Mouse (Mus musculus) embryonic facial prominence, embryonic 13.5 days (tissue): ENCODE data around the gene Ifne. TPM values are rescaled to one million over a fixed set of nuclear protein-coding genes. Genes with fewer than 3 reads are reported as not detected.

Source experiments
- microRNA counts: library from miRNA; unstranded; fragments of <30 nt; microRNA quantifications from one replicate; lab custom pipeline; 2016
- microRNA-seq: library from miRNA; unstranded; fragments of <30 nt; microRNA quantifications from one replicate; pipeline ENCODE4, GENCODE M21; 2016
- polyA plus RNA-seq: library from polyadenylated mRNA; unstranded; fragments of >200 nt; fragmentation: Nextera tagmentation; extraction: Ambion mirVana; gene quantifications from 2 replicates; pipeline ENCODE4 v1.2.1, GENCODE M21; 2015

Ifne gene
- polyA plus RNA-seq, 1 experiment from 2014 or later, result not detected

MicroRNA genes within 50 kb of the gene (microRNA counts, 519-probe panel; counts per million panel counts)
- microRNA mmu-miR-31 (lab: Ali Mortazavi, UCI), result 2,150 counts per million, percentile 54 among the panel's probes with 10 or more counts

Small RNA genes within 50 kb of the gene (microRNA-seq; reads per million reads assigned to microRNA genes)
- 284 reads per million, percentile 66 among the genes with 10 or more reads in this experiment for gene Mir31

Other genes with a start within 250 kb of the Ifne start
- gene C87499, start 245.8 kb downstream of the Ifne start, polyA plus RNA-seq, result not detected in 2 replicates
- not detected in 2 replicates for gene Ifna13, start 235.7 kb downstream of the Ifne start, polyA plus RNA-seq
- gene Ifna16, start 203.3 kb downstream of the Ifne start, polyA plus RNA-seq, result not detected in 2 replicates
- gene Ifna2, start 196.3 kb downstream of the Ifne start, polyA plus RNA-seq, result not detected in 2 replicates
- not detected in 2 replicates for gene Ifnab, start 188.8 kb downstream of the Ifne start, polyA plus RNA-seq
- 0.84 and 1.0 TPM in 2 replicates for gene Gm26566, start 158.4 kb downstream of the Ifne start, polyA plus RNA-seq
- gene Klhl9, start 157.7 kb downstream of the Ifne start, polyA plus RNA-seq, result 111 and 122 TPM in 2 replicates
- not detected in 2 replicates for gene Gm13271, start 125.3 kb downstream of the Ifne start, polyA plus RNA-seq
- gene Gm13283, start 120.1 kb downstream of the Ifne start, polyA plus RNA-seq, result 0.22 and 0.63 TPM in 2 replicates
- 0.46 and 0.70 TPM in 2 replicates for gene Gm13290, start 106.4 kb downstream of the Ifne start, polyA plus RNA-seq
- not detected in 2 replicates for gene Gm13289, start 103.3 kb downstream of the Ifne start, polyA plus RNA-seq
- gene Gm13272, start 100.4 kb downstream of the Ifne start, polyA plus RNA-seq, result not detected in 2 replicates
- not detected in 2 replicates for gene Ifnz, start 98.1 kb downstream of the Ifne start, polyA plus RNA-seq
- not detected in 2 replicates for gene Gm13276, start 94.5 kb downstream of the Ifne start, polyA plus RNA-seq
- gene Gm13277, start 91.6 kb downstream of the Ifne start, polyA plus RNA-seq, result not detected in 2 replicates
- not detected in 2 replicates for gene Gm13278, start 88.7 kb downstream of the Ifne start, polyA plus RNA-seq
- not detected in 2 replicates for gene Gm13275, start 85.7 kb downstream of the Ifne start, polyA plus RNA-seq
- not detected in 2 replicates for gene Gm13279, start 82.8 kb downstream of the Ifne start, polyA plus RNA-seq
- 0.58 and 1.4 TPM in 2 replicates for gene Gm13285, start 80.5 kb downstream of the Ifne start, polyA plus RNA-seq
- not detected in 2 replicates for gene Gm13287, start 76.9 kb downstream of the Ifne start, polyA plus RNA-seq
- gene Gm13288, start 74.7 kb downstream of the Ifne start, polyA plus RNA-seq, result 0.11 TPM in 1 of 2 replicates, not detected in the other
- not detected in 2 replicates for gene Ifna7, start 64.0 kb downstream of the Ifne start, polyA plus RNA-seq
- gene Ifna11, start 60.2 kb downstream of the Ifne start, polyA plus RNA-seq, result not detected in 2 replicates
- gene Ifna6, start 52.8 kb downstream of the Ifne start, polyA plus RNA-seq, result not detected in 2 replicates
- not detected in 2 replicates for gene Ifna5, start 44.7 kb downstream of the Ifne start, polyA plus RNA-seq
- not detected in 2 replicates for gene Ifna4, start 38.3 kb downstream of the Ifne start, polyA plus RNA-seq
- not detected in 2 replicates for gene Ifna1, start 30.1 kb downstream of the Ifne start, polyA plus RNA-seq